Mouse (Mus musculus) embryonic stem cell, embryonic (primary cell): Measurements from ENCODE around the gene 4930407I10Rik.

Experiments used
- CTCF ChIA-PET, 4 experiments: fragments of 300-600 bp in 2 of 4; fragments of 350-600 bp in 2 of 4; sonication (Branson Sonifier 250); formaldehyde crosslinking; loops; one replicate each; lab custom pipeline; 2022; ENCODE audit warnings: inconsistent platforms in 2 of 4; lab: Charles Lee
- POLR2A ChIA-PET, 4 experiments: fragments of 300-600 bp in 2 of 4; fragments of 350-600 bp in 2 of 4; sonication (Branson Sonifier 250); formaldehyde crosslinking; loops; one replicate each; lab custom pipeline; 2022; ENCODE audit warnings: antibody characterized with exemption in 4 of 4, inconsistent platforms in 1 of 4; lab: Charles Lee

Gene 4930407I10Rik

DNA sequence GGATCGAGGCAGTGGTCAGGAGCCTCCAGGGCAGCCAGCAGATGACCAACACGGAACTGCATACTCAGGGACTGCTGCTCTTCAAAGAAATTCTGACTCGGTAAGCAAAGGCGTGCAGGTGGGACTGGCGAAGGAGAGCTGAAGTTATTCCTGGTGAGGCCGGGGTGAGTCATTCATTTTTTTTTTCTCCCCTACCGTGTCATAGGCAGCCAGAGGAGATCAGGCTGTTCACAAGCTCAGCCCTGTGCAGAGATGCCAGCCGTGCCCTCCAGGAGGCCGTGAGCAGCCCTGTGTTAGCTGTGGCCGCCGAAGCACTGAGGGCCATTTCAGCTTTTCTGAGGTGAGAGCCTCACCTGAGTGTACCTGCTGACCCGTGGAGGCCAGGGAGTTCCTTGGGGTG lies 27.2 kb downstream of the 4930407I10Rik start:
- CTCF ChIA-PET: interaction anchor here in 3 of 4 experiments (0.6 to 1.9 kb wide), 7 partner anchors 21 to 275 kb away, joined by 3 to 7 read pairs (median 4); no protein-coding TSS in a partner anchor
- POLR2A ChIA-PET: interaction anchor here in 1 of 4 experiments (0.6 to 1.5 kb wide), 2 partner anchors 103 to 122 kb away, joined by 3 read pairs; no protein-coding TSS in a partner anchor

DNA sequence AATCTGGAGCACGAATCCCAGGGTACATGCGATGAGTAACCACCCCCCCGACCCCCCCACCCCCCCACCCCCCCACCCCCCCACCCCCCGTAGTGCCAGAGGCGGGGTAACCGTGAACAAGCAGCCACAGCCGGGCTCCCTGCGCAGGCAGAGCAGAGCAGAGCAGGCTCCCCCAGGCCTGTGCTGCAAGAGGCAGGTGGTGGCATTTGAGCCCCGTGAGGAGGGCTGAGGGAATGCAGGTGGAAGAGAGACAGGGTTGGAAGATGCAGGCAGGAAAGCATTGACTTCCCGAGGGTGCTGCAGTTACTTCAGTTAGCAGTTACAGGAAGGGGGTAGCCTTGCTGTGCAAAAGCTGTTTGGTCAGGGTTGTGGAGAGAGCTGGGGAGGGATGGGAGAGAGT lies 28.3 kb downstream of the 4930407I10Rik start:
- CTCF ChIA-PET: interaction anchor here in 2 of 4 experiments (1.2 to 1.8 kb wide), 2 partner anchors 10 to 22 kb away, joined by 3 to 7 read pairs; no protein-coding TSS in a partner anchor
- POLR2A ChIA-PET: no interaction called here

DNA sequence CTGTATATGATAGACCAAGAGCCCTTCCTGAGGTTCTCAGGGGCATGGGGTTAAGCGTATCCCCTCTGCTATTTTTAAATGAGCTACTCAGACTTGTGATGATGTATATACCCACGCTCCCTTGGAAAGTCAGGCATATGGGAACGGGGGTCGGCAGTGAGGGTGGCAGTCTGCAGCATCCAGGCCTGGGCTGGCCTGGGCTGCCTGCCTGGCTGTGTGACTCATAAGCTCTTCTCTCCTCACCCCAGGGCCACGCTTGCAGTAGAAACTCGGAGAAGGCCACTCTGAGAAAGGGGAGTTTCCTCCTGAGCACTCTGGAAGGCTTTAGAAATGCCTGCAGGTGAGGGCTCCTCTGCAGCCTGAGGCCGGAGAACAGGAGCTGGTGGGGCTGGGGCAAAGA lies 32.1 kb downstream of the 4930407I10Rik start:
- ChIA-PET CTCF (no interaction called here), POLR2A (interaction anchor here in 1 of 4 experiments (0.9 to 1.4 kb wide), 2 partner anchors 19 to 50 kb away, joined by 4 to 5 read pairs; no protein-coding TSS in a partner anchor)

DNA sequence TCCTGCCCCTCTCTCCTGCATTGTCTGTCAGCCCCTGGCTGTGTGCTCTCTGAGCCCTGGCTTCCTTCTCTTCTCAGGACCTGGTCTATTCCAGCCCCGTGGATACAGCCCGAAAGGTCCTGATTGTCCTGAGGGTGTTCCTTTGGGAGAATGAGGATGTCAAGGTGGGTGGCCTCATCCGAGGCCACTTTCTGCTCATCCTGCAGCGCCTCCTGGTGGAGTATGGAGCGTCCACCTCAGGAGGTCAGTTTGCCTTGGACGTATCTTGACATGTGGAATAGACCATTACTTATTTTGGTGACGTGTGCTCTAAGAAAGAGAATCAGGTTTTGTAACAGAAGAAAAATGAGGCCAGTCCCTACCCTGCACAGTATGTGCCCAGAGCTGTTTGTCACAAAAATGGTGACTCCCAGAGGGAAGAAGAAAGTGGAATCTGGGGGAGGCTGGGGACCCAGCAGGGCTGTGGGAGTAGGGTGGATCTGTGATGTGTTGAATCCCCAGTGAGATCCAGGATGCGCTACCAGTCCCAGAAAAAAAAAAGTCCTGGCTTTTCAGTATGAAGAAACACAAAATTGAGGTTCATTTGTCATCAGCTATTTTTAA lies 48.1 kb downstream of the 4930407I10Rik start:
- ChIA-PET POLR2A (interaction anchor here in 1 of 4 experiments (1.3 kb wide), 1 partner anchor 40 kb away, joined by 4 read pairs; the partner anchor contains the start of gene Srebf2), CTCF (interaction anchor here in 2 of 4 experiments (0.5 to 3.7 kb wide), 4 partner anchors 13 to 169 kb away, joined by 4 to 19 read pairs (median 11); no protein-coding TSS in a partner anchor)
